ENCODE assay signal across 8 mouse cellular contexts in genomic region chrX:7898211-7898610, GRCm38 (mm10). TPM values are rescaled to one million over a fixed set of nuclear protein-coding genes. Genes with fewer than 3 reads are reported as not detected.
DNase-seq lines count a peak whose midpoint lies in the region; ATAC-seq and TF ChIP-seq lines count a peak whose summit lies in the region.

No protein-coding gene starts in this region.

- H3K36me3 ChIP-seq in kidney, adult 2 months (ENCODE audit: control insufficient read depth, insufficient read depth, low read length) = no peaks in the 10 kb centered on the region
- peaks cover 17% of the 10 kb centered on the region for H3K36me3 ChIP-seq in hindbrain, embryonic 14.5 days (replicated peaks; ENCODE audit: control insufficient read depth, insufficient read depth)
- H3K36me3 ChIP-seq in midbrain, embryonic 16.5 days (ENCODE audit: control insufficient read depth, insufficient read depth, low read length) = peaks cover 4% of the 10 kb centered on the region

- TF ChIP-seq CTCF in kidney, adult 2 months (conservative IDR thresholded peaks at IDR 0.05; ENCODE audit: insufficient read depth, insufficient read length, low read depth, low read length) = no peak

- no peak for ATAC-seq in hindbrain, embryonic 14.5 days (ENCODE audit: low FRiP score)
- no peak for ATAC-seq in midbrain, embryonic 16.5 days

- H3K4me1 ChIP-seq in kidney, adult 2 months (ENCODE audit: control insufficient read depth, insufficient read depth, low read length) = no peaks in the 10 kb centered on the region; the same call in 1 of the 2 replicates
- H3K4me1 ChIP-seq in hindbrain, embryonic 14.5 days (replicated peaks; ENCODE audit: control insufficient read depth, insufficient read depth, low read length) = 0 out of 2 replicates have a peak, but pooled peaks cover 6% of the 10 kb centered on the region
- peaks cover 11% of the 10 kb centered on the region for H3K4me1 ChIP-seq in midbrain, embryonic 16.5 days (ENCODE audit: control insufficient read depth, insufficient read depth, low read length)

- H3K27me3 ChIP-seq in kidney, adult 2 months (replicated peaks; ENCODE audit: control insufficient read depth, insufficient read depth, low read length) = no peaks in the 10 kb centered on the region
- no peaks in the 10 kb centered on the region for H3K27me3 ChIP-seq in hindbrain, embryonic 14.5 days (ENCODE audit: control insufficient read depth, insufficient read depth, low read length)
- H3K27me3 ChIP-seq in midbrain, embryonic 16.5 days (ENCODE audit: control insufficient read depth, insufficient read depth, low read depth, low read length) = no peaks in the 10 kb centered on the region

- no peak for DNase-seq in kidney, adult 2 months
- no peak for DNase-seq in kidney, postnatal 25 days
- peak; percentile 20 for DNase-seq in R1 (ENCODE audit: low read depth, low spot score)
- DNase-seq in hindbrain, embryonic 14.5 days (ENCODE audit: low spot score) = no peak
- DNase-seq in adrenal gland, postnatal 25 days = no peak
- no peak for DNase-seq in adrenal gland, adult 18-20 months (ENCODE audit: low spot score in 2 of 2)
- no peak for DNase-seq in right cerebral cortex, postnatal 25 days

- peak overlapping the region; percentile 76 for H3K4me3 ChIP-seq in kidney, adult 2 months (ENCODE audit: insufficient read depth, low read depth, low read length)
- peak overlapping the region; percentile 55 for H3K4me3 ChIP-seq in hindbrain, embryonic 14.5 days (replicated peaks; ENCODE audit: low read length)
- peak overlapping the region; percentile 54 for H3K4me3 ChIP-seq in midbrain, embryonic 16.5 days (ENCODE audit: low read depth, low read length)

- peak overlapping the region; percentile 64 for H3K9ac ChIP-seq in hindbrain, embryonic 14.5 days
- peak overlapping the region; percentile 61 for H3K9ac ChIP-seq in midbrain, embryonic 16.5 days (ENCODE audit: low read depth, low read length)

- no peaks in the 10 kb centered on the region for H3K9me3 ChIP-seq in hindbrain, embryonic 14.5 days (ENCODE audit: control insufficient read depth, low read length)
- H3K9me3 ChIP-seq in midbrain, embryonic 16.5 days (replicated peaks; ENCODE audit: control insufficient read depth, low read length, poor library complexity, severe bottlenecking) = no peaks in the 10 kb centered on the region; the same call in 1 of the 2 replicates

- no peak for TF ChIP-seq POLR2A in kidney, adult 2 months (IDR thresholded peaks at IDR 0.05; ENCODE audit: low read depth, low read length)

- 18% methylated on average over 10 of the region's 13 CpGs for WGBS in kidney, adult 2 months
- 34% methylated on average over 13 of the region's 13 CpGs for WGBS in hindbrain, embryonic 14.5 days
- 24% methylated on average over 13 of the region's 13 CpGs for WGBS in midbrain, embryonic 16.5 days

- peak overlapping the region; percentile 58 for H3K4me2 ChIP-seq in hindbrain, embryonic 14.5 days (replicated peaks)
- H3K4me2 ChIP-seq in midbrain, embryonic 16.5 days (ENCODE audit: low read length) = peak overlapping the region; percentile 60

- peak overlapping the region; percentile 93; the same call in 1 of the 2 replicates for H3K27ac ChIP-seq in kidney, adult 2 months (ENCODE audit: insufficient read depth, low read depth, low read length)
- H3K27ac ChIP-seq in hindbrain, embryonic 14.5 days = peak overlapping the region; percentile 73
- H3K27ac ChIP-seq in midbrain, embryonic 16.5 days (ENCODE audit: low read length) = no peak overlapping the region

RNA-seq across cellular contexts. Expression of gene Pqbp1, which starts 0.9 kb away (rescaled TPM):
- polyA plus RNA-seq in kidney, adult 2 months (2012; rRNA removed) = 45.7 and 58.0 TPM in 2 replicates
- polyA plus RNA-seq in hindbrain, embryonic 14.5 days (2014; fragmentation: Nextera tagmentation; extraction: Ambion mirVana) = 178 and 180 TPM in 2 replicates
- polyA plus RNA-seq in midbrain, embryonic 16.5 days (2015; fragmentation: Nextera tagmentation; extraction: Ambion mirVana) = 228 and 250 TPM in 2 replicates
- total RNA-seq in adrenal gland, postnatal 25 days (2021) = 118 and 127 TPM in 2 replicates
- total RNA-seq in adrenal gland, adult 18-20 months (2021) = 100 to 1,000 TPM in 1 of 2 experiments, 10 to 100 TPM in 1; 97.4 to 121 TPM

RNA-seq across cellular contexts. Expression of gene Timm17b, which starts 0.9 kb away (rescaled TPM):
- 47.0 and 60.9 TPM in 2 replicates for polyA plus RNA-seq in kidney, adult 2 months (2012; rRNA removed)
- 158 and 166 TPM in 2 replicates for polyA plus RNA-seq in hindbrain, embryonic 14.5 days (2014; fragmentation: Nextera tagmentation; extraction: Ambion mirVana)
- 166 and 167 TPM in 2 replicates for polyA plus RNA-seq in midbrain, embryonic 16.5 days (2015; fragmentation: Nextera tagmentation; extraction: Ambion mirVana)
- 114 and 134 TPM in 2 replicates for total RNA-seq in adrenal gland, postnatal 25 days (2021)
- 100 to 1,000 TPM in 1 of 2 experiments, 10 to 100 TPM in 1; 85.0 to 107 TPM for total RNA-seq in adrenal gland, adult 18-20 months (2021)

RNA-seq across cellular contexts. Expression of gene Gm10491, which starts 9.4 kb away (rescaled TPM):
- not detected in 2 replicates for polyA plus RNA-seq in kidney, adult 2 months (2012; rRNA removed)
- polyA plus RNA-seq in hindbrain, embryonic 14.5 days (2014; fragmentation: Nextera tagmentation; extraction: Ambion mirVana) = not detected in 2 replicates
- polyA plus RNA-seq in midbrain, embryonic 16.5 days (2015; fragmentation: Nextera tagmentation; extraction: Ambion mirVana) = not detected in 2 replicates
- total RNA-seq in adrenal gland, postnatal 25 days (2021) = not detected in 2 replicates
- total RNA-seq in adrenal gland, adult 18-20 months (2021) = not detected

RNA-seq across cellular contexts. Expression of gene Gm10490, which starts 11.1 kb away (rescaled TPM):
- polyA plus RNA-seq in kidney, adult 2 months (2012; rRNA removed) = not detected in 2 replicates
- not detected in 2 replicates for polyA plus RNA-seq in hindbrain, embryonic 14.5 days (2014; fragmentation: Nextera tagmentation; extraction: Ambion mirVana)
- polyA plus RNA-seq in midbrain, embryonic 16.5 days (2015; fragmentation: Nextera tagmentation; extraction: Ambion mirVana) = not detected in 2 replicates
- total RNA-seq in adrenal gland, postnatal 25 days (2021) = 1.9 TPM in 1 of 2 replicates, not detected in the other
- total RNA-seq in adrenal gland, adult 18-20 months (2021) = not detected

RNA-seq across cellular contexts. Expression of gene Slc35a2, which starts 14.4 kb away (rescaled TPM):
- 50.0 and 50.1 TPM in 2 replicates for polyA plus RNA-seq in kidney, adult 2 months (2012; rRNA removed)
- polyA plus RNA-seq in hindbrain, embryonic 14.5 days (2014; fragmentation: Nextera tagmentation; extraction: Ambion mirVana) = 23.9 and 28.1 TPM in 2 replicates
- polyA plus RNA-seq in midbrain, embryonic 16.5 days (2015; fragmentation: Nextera tagmentation; extraction: Ambion mirVana) = 44.9 and 45.2 TPM in 2 replicates
- 43.1 and 81.5 TPM in 2 replicates for total RNA-seq in adrenal gland, postnatal 25 days (2021)
- 10 to 100 TPM; 38.9 to 50.3 TPM for total RNA-seq in adrenal gland, adult 18-20 months (2021)
